In genomic region chr4:149772394-149772793, GRCm38 (mm10) we compare ENCODE assay signal across 8 mouse cellular contexts. TPM values are rescaled to one million over a fixed set of nuclear protein-coding genes. Genes with fewer than 3 reads are reported as not detected.
A peak's percentile ranks its signal among the peaks of the same experiment; 100 is the strongest.
DNase-seq lines count a peak whose midpoint lies in the region; ATAC-seq and TF ChIP-seq lines count a peak whose summit lies in the region.
"Had no signal": no experiment of that assay in that cellular context is flagged by ENCODE, and none has a peak within 500 bp of the region (broad histone marks: within the 10 kb centered on the region; RNA-seq: fewer than 3 reads in every experiment).

No protein-coding gene starts in this region.

- no peaks in the 10 kb centered on the region for H3K36me3 ChIP-seq in lung, embryonic 14.5 days (ENCODE audit: insufficient read depth)
- no peaks in the 10 kb centered on the region for H3K36me3 ChIP-seq in myocyte (ENCODE audit: control insufficient read depth, insufficient read depth)
- H3K36me3 ChIP-seq: embryonic facial prominence, embryonic 15.5 days had no signal

- no peak for TF ChIP-seq POLR2A in cortical plate, adult 2 months (IDR thresholded peaks at IDR 0.05; ENCODE audit: extremely low read depth, insufficient read depth, low read length)
- TF ChIP-seq POLR2A in myocyte (IDR thresholded peaks at IDR 0.05; ENCODE audit: insufficient read length, low read depth), result no peak

- H3K9ac ChIP-seq in lung, embryonic 14.5 days, result no peak overlapping the region
- H3K9ac ChIP-seq: embryonic facial prominence, embryonic 15.5 days had no signal

- no peak overlapping the region for H3ac ChIP-seq in myocyte (ENCODE audit: control insufficient read depth, insufficient read length)

- peak; percentile 47; the same call in 1 of the 2 replicates for TF ChIP-seq CTCF in lung, embryonic 14.5 days (IDR thresholded peaks at IDR 0.05; ENCODE audit: low read depth)
- TF ChIP-seq CTCF in cortical plate, adult 2 months (IDR thresholded peaks at IDR 0.05; ENCODE audit: extremely low read depth, insufficient read depth, low read length), result peak; percentile 33; the same call in 1 of the 2 replicates

- H3K27ac ChIP-seq in lung, embryonic 14.5 days (ENCODE audit: low read depth), result no peak overlapping the region
- no peak overlapping the region for H3K27ac ChIP-seq in cortical plate, adult 2 months (ENCODE audit: insufficient read depth, low read length)
- H3K27ac ChIP-seq: embryonic facial prominence, embryonic 15.5 days had no signal

- H3K79me2 ChIP-seq in myocyte (ENCODE audit: control insufficient read depth, insufficient read depth), result peaks cover 49% of the 10 kb centered on the region

- 33% methylated on average over 2 of the region's 2 CpGs for WGBS in lung, embryonic 14.5 days

- 0 out of 2 replicates have a peak, but pooled peaks cover 5% of the 10 kb centered on the region for H3K4me1 ChIP-seq in lung, embryonic 14.5 days (ENCODE audit: insufficient read depth)
- H3K4me1 ChIP-seq in cortical plate, adult 2 months (ENCODE audit: control insufficient read depth, insufficient read depth, low read length), result peaks cover 6% of the 10 kb centered on the region

- H3K4me2 ChIP-seq in lung, embryonic 14.5 days, result no peak overlapping the region
- H3K4me2 ChIP-seq in myocyte (ENCODE audit: low read depth), result peak overlapping the region; percentile 92

- no peaks in the 10 kb centered on the region for H3K9me3 ChIP-seq in lung, embryonic 14.5 days (ENCODE audit: low read depth, low read length)
- H3K9me3 ChIP-seq: embryonic facial prominence, embryonic 15.5 days had no signal

- DNase-seq in lung, embryonic 14.5 days, result no peak
- DNase-seq in lung, postnatal 10 days, result no peak
- peak; percentile 49 for DNase-seq in kidney, postnatal 14 days
- DNase-seq in left cerebral cortex, adult 18-20 months (ENCODE audit: low spot score in 2 of 2), result no peak

- no peak overlapping the region for H3K4me3 ChIP-seq in lung, embryonic 14.5 days (ENCODE audit: low read depth, low read length)
- peak overlapping the region; percentile 76; the same call in 1 of the 2 replicates for H3K4me3 ChIP-seq in cortical plate, adult 2 months (ENCODE audit: insufficient read depth, low read length)
- peak overlapping the region; percentile 51 for H3K4me3 ChIP-seq in myocyte

- ATAC-seq in lung, embryonic 14.5 days (ENCODE audit: insufficient read depth), result no peak
- no peak for ATAC-seq in erythroblast, adult 5-6 weeks (replicated peaks; ENCODE audit: low FRiP score, poor library complexity, severe bottlenecking)

- no peaks in the 10 kb centered on the region for H3K27me3 ChIP-seq in lung, embryonic 14.5 days (ENCODE audit: insufficient read depth, low read length)
- no peaks in the 10 kb centered on the region for H3K27me3 ChIP-seq in myocyte (ENCODE audit: control insufficient read depth, insufficient read depth, insufficient read length)

TF ChIP-seq in myocyte, 11 proteins besides CTCF, POLR2A, EP300 and RAD21:
- no peak for TF ChIP-seq MYOD1 (IDR thresholded peaks at IDR 0.05; ENCODE audit: control insufficient read depth in 1 of 3, insufficient read length in 2 of 3, low read depth in 2 of 3)
- no peak for TF ChIP-seq REST (IDR thresholded peaks at IDR 0.05; ENCODE audit: insufficient read depth, insufficient read length)
- TF ChIP-seq E2F4 (IDR thresholded peaks at IDR 0.05; ENCODE audit: insufficient read depth), result no peak
- TF ChIP-seq USF1 (IDR thresholded peaks at IDR 0.05; ENCODE audit: low read depth), result no peak
- no peak for TF ChIP-seq MYOG (IDR thresholded peaks at IDR 0.05; ENCODE audit: control insufficient read depth in 1 of 3, insufficient read depth in 1 of 3, insufficient read length in 2 of 3, low read depth in 2 of 3)
- TF ChIP-seq CEBPB (IDR thresholded peaks at IDR 0.05; ENCODE audit: insufficient read depth, poor library complexity, severe bottlenecking), result no peak
- no peak for TF ChIP-seq POLR2AphosphoS2 (IDR thresholded peaks at IDR 0.05; ENCODE audit: insufficient read length, low read depth)
- TF ChIP-seq MAX (IDR thresholded peaks at IDR 0.05; ENCODE audit: low read depth), result no peak
- no peak for TF ChIP-seq TCF12 (IDR thresholded peaks at IDR 0.05; ENCODE audit: insufficient read depth, poor library complexity, severe bottlenecking)
- no peak for TF ChIP-seq TCF3 (IDR thresholded peaks at IDR 0.05; ENCODE audit: insufficient read length, low read depth)
- TF ChIP-seq SRF (IDR thresholded peaks at IDR 0.05; ENCODE audit: control insufficient read depth, insufficient read length, low read depth), result no peak

RNA-seq across cellular contexts. Expression of gene Slc25a33, which starts 1.7 kb away (rescaled TPM):
- 8.7 and 9.6 TPM in 2 replicates for polyA plus RNA-seq in lung, embryonic 14.5 days (2014; fragmentation: Nextera tagmentation; extraction: Ambion mirVana)
- 43.7 and 43.9 TPM in 2 replicates for polyA plus RNA-seq in cortical plate, adult 2 months (2012; rRNA removed)
- polyA plus RNA-seq in myocyte (2012; fragmentation: generic; extraction: Trizol), result 34.3 TPM
- total RNA-seq in erythroblast, adult 5-6 weeks (2015; ENCODE audit: low replicate concordance), result not detected in 2 replicates
- total RNA-seq in erythroblast, adult 5-6 weeks (2017; ENCODE audit: low replicate concordance), result not detected in 2 replicates
- total RNA-seq in left cerebral cortex, adult 18-20 months (2021), result 10 to 100 TPM; 30.5 to 31.8 TPM

RNA-seq across cellular contexts. Expression of gene Tmem201, which starts 34.5 kb away (rescaled TPM):
- 24.7 and 30.3 TPM in 2 replicates for polyA plus RNA-seq in lung, embryonic 14.5 days (2014; fragmentation: Nextera tagmentation; extraction: Ambion mirVana)
- polyA plus RNA-seq in cortical plate, adult 2 months (2012; rRNA removed), result 75.0 and 75.9 TPM in 2 replicates
- polyA plus RNA-seq in myocyte (2012; fragmentation: generic; extraction: Trizol), result 31.1 TPM
- total RNA-seq in erythroblast, adult 5-6 weeks (2015; ENCODE audit: low replicate concordance), result 2.7 and 23.2 TPM in 2 replicates
- total RNA-seq in erythroblast, adult 5-6 weeks (2017; ENCODE audit: low replicate concordance), result 0.85 and 3.2 TPM in 2 replicates
- 10 to 100 TPM; 61.0 to 64.6 TPM for total RNA-seq in left cerebral cortex, adult 18-20 months (2021)
